Mouse (Mus musculus) c-Kit-positive CD71-positive TER-119-positive erythroid progenitor cells, embryonic 14.5 days (primary cell): ENCODE measurements around the gene Rps18.
A peak's percentile ranks its signal among the peaks of the same experiment; 100 is the strongest.
"Not testable (repeated sequence)": the region's sequence is repeated elsewhere in the genome, so short reads cannot be mapped to it uniquely, and the experiment has no call there.

ENCODE experiments used
- DNase-seq: peaks from one replicate; pipeline ENCODE4 v3.0.0-alpha.2; 2013; ENCODE audit warnings: low spot score

Gene Rps18

DNA sequence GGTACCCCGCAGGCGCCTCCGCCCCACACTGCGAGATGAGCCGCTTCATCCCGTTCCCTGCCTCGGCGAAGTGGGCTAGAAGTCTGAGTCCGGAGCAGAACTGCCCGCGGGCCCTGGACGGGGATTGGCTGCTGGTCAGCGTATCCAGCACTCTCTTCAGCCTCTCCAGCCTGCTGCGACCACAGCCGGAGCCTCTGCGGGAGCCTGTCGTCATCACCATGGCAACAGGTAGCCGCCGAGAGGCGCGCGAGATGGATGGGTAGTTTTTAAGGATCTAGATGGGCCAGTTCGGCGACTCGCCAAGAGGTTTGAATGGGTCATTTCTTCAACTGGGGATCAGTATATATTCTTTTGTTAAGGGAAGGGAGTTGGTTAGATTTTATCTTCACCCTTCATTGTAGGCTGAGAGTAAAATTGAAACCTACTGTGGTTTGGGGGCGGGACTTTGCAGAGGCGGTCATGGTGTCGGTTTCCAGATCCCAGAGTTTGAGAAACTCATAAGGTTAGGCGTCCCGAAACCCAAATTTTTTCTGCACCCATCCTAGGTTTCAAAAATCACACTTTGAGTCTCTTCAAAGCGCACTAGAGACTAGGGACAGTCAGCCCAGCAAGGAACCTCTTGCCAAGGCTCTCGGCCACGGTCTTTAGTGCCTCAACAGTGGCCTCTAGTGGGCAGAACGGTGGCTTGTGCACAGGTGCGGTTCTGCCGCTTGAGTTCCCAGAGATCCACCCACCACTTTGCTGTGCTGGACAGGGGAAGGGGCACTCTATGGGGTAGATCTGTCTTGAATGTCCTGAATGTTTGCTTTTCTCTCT, 35.3 kb downstream of the Rps18 start:
- DNase-seq, result peak; percentile 88

DNA sequence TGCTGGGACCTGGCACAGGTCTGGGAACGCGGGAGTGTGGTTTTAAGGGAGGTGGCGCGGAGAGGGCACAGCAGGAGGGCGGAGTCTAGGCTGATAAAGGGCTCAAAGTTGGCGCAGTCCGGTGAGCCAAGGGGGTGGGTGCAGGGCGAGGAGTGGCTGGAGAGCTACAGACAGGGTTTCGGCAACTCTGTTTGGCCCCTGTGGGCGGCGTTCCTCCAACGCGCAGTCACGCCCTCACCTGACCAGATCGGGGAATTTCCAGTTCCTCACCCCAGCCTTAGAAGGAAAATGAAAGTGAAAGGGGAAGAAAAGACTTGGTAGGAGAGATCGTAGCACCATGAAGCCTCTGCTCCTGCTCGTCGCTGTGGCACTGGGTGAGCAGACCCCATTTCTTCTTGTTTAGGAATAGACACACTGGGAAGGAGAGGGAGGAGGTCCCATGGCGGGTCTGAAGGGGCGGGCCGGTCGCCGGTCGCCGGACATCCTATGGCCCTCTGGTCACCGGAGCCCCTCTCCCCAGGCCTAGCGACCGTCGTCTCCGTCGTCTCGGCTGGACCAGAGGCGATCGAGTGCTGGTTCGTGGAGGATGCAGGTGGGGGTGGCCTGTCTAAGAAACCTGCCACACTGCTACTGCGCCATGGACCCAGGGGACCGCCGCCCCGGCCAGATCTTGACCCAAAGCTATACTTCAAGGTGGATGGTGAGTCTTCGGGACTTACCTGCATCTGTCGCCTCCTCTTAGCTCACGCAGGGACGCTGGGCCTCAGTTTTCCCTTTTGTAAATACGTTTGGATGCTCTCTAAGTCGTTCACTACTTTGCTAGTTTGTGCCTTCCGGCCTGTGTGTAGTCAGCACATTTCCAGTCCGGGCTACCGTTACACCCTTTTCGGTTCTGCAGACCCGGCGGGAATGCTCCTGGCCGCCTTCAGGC, 36.2 kb downstream of the Rps18 start:
- DNase-seq, result peak; percentile 86

DNA sequence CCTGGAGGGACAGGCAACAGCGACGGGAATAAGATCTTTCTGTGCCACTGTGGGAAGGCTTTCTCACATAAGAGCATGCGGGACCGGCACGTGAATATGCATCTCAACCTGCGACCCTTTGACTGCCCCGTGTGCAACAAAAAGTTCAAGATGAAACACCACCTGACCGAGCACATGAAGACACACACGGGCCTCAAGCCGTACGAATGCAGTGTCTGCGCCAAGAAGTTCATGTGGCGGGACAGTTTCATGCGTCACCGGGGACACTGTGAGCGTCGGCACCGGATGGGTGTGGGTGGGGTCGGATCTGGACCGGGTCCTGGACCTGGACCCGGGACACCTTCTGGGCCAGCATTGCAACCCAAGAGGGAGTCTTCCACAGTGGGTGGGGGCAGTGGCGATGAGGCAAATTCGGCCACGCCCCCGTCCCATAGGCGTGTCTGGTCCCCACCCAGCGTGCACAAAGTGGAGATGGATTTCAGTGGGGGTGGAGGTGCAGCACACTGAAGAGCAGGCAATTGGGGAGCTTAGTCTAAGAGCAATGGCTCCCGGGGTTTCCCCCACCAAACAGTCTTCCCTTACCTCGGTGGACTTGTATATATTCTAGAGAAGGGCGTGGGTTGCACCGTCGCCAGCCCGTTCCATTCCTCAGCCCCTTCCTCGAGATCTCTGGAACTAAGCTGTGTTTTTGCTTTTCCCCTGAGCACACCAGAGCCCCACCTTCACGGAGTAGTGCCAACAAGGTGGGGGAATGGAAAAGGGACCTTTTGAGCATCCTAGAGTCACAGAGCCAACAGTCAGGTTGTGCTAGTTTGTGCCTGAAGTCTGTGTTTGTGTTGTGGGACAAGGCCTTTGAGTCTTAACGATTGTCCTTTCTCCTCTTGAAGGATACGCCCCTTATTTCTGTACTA, 37.3 kb downstream of the Rps18 start:
- peak; percentile 54 for DNase-seq

DNA sequence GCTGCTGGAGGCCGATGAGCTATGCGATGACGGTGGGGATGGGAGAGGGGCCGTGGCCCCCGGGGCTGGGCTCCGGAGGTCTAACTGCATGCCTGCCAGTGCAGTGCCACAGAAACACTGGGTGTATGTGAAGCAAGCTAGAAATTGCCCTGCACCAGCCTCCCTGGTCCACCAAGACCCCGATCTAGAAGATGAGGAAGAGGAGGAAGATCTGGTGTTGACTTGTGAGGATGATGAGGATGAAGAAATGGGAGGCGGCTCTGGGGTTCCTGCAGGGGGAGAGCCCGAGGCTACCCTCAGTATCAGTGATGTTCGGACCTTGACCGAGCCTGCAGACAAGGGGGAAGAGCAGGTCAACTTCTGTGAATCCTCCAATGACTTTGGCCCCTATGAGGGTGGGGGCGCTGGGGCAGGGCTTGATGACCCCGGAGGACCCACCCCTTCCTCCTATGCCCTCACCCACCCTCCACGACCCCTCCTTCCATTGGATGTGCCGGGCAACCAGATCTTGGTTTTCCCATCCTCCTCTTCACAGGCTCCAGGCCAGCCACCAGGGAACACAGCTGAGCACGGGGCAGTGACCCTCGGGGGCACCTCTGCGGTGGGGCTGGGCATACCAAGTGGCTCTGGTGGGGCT, 38.0 kb downstream of the Rps18 start:
- DNase-seq, result no peak

DNA sequence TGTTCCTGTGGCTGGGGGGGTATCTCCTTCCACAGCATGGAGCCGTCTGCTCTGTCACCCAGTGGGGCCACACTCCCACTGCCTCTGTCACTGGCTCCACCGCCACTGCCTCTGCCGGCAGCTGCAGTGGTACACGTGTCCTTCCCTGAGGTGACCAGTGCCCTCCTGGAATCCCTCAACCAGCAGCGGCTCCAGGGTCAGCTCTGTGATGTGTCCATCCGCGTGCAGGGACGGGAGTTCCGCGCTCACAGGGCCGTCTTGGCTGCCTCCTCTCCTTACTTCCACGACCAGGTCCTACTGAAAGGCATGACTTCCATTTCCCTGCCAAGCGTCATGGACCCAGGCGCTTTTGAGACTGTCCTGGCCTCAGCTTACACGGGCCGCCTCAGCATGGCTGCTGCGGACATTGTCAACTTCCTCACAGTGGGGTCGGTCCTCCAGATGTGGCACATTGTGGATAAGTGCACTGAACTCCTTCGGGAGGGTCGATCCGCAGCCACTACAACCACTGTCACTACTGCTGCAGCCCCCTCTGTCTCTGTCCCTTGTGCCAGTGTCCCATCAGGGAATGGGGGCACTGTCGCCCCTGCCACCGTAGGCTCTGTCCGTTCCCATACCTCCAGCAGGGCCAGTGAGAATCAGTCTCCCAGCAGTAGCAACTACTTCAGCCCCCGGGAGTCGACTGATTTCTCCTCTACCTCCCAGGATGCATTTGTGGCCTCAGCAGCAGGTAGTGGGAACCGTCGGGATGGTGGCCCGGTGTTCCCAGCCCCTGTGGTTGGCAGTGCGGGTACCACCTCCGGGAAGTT, 38.8 kb downstream of the Rps18 start:
- no peak for DNase-seq

DNA sequence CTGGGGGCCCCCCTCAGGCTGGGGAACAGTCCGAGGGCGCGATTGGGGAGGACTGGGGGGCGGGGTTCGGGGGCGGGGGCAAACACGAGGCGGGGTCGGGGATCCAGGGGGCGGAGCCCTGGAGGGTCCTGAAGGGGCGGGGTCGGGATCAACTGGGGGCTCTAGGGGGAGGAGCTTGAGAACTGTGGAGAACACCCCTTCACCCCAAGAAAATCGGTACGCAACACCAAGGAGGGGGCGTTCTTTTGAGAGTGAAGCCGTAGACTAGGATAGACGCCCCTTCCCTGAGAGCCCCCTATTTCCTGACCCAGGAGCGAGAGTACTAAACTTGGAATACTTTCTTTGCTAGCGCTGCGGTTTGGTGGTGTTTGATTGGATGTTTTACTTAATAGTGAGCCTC, 39.5 kb downstream of the Rps18 start:
- DNase-seq, result no peak

DNA sequence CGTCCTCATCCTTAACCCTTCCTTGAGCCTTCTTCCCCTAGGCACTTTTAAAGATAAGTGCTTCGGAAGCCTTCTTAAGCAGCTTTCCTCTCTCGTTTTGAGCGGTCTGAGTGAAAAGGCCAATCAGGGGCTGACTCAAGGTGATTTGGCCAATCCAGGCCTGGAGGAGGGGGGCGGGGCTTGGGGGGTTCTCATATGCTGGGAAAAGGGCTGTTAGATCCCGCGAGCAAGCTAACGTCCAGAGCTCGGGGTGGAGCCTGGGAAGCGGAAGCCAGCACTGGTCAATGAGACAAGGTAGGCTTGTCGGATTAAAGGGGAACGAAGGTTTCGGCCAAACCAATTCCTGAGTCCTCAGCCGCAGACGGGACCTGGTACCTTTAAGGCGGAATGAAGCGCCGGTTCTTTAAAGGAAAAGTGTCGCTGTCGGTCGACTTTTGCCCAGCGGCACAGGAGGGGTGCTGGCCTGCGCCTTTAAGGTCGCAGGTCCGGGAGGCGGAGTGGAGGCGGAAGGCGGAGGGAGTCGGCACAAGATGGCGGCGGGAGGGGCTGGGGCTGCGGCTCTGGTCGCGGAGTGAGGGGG, 40.0 kb downstream of the Rps18 start, which contains the start of the genes Tapbp and Zbtb22:
Gene Tapbp, plus strand, starts transcription at position 229 of the 580 bp plus-strand sequence.
Gene Zbtb22, plus strand, starts transcription at position 234 of the 580 bp plus-strand sequence.
- peak; percentile 97 for DNase-seq

DNA sequence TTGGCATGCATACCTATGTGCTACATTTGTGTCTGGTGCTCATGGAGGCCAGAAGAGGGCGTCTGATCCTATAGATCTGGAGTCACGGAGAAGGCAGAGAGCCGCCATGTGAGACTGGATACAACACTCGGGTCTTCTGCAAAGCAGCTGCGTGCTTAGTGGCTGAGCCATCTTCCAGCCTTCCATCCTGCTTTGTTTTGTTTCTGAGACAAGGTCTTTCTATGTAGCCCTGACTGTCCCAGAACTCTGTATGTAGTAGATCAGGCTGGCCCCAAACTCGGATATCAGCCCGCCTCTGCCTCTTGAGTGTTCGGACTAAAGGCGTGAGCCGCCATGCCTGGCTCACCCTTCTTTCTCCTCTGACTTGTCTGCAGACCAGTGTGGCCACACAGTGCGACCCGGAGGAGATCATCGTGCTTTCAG, 40.8 kb downstream of the Rps18 start:
- DNase-seq, result peak; percentile 32

DNA sequence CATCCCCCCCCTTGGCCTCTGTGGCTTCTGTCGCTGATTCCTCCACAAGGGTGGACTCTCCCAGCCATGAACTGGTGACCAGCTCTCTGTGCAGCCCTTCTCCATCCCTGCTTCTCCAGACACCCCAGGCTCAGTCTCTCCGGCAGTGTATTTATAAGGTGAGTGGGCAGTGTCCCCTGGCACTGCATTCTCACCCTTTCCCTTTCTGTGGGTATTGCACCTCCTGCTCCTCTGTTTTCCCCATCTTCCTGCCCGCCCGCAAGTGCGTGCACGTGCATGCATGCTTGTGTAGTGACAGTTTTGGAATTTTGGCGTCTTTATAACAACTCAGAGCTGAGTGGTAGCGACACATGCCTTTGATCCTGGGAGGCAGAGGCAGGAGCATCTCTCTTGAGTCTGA, 41.9 kb downstream of the Rps18 start:
- no peak for DNase-seq

DNA sequence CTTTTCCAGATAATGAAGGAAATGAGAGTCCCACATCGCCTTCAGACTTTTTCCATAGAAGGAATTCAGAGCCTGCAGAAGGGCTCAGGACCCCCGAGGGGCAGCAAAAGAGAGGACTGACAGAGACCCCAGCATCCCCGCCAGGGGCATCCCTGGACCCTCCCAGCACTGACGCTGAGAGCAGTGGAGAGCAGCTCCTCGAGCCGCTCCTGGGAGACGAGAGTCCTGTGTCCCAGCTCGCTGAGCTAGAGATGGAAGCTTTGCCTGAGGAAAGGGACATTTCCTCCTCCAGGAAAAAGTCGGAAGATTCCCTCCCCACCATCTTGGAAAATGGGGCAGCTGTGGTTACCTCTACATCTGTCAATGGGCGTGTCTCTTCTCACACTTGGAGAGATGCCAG, 42.5 kb downstream of the Rps18 start:
- no peak for DNase-seq

DNA sequence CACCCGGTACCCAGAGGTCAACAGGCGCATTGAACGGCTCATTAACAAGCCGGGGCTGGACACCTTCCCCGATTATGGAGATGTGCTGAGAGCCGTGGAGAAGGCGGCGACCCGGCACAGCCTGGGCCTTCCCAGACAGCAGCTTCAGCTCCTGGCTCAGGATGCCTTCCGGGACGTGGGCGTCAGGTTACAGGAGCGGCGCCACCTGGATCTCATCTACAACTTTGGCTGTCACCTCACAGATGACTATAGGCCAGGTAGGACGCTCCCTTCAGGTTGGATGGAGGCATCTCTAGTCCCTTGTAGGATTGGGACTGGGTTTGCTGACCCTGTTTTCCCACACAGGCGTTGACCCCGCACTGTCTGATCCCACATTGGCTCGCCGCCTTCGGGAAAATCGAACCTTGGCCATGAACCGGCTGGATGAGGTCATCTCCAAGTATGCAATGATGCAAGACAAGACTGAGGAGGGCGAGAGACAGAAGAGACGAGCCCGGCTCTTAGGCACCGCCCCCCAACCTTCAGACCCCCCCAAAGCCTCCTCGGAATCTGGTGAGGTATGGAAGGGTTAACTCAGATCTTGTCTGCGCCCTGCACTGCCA, 43.9 kb downstream of the Rps18 start:
- no peak for DNase-seq

DNA sequence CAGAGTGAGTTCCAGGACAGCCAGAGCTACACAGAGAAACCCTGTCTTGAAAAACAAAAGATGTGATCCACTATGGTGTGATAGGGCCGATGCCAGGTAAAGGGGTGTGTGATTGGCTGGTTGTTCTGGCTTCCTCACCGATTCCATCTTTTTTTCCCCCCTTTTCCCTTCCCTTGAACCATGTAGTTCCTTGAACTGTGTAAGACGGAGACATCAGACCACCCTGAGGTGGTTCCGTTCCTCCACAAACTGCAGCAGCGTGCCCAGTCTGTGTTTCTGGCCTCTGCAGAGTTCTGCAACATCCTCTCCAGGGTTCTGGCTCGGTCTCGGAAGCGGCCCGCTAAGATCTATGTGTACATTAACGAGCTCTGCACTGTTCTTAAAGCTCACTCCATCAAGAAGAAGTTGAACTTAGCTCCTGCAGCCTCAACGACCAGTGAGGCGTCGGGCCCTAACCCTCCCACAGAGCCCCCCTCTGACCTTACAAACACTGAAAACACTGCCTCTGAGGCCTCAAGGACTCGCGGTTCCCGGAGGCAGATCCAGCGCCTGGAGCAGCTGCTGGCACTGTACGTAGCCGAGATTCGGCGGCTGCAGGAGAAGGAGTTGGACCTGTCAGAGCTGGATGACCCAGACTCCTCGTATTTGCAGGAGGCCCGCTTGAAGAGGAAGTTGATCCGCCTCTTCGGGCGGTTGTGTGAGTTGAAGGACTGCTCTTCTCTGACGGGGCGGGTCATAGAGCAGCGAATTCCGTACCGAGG, 44.6 kb downstream of the Rps18 start:
- DNase-seq, result no peak

DNA sequence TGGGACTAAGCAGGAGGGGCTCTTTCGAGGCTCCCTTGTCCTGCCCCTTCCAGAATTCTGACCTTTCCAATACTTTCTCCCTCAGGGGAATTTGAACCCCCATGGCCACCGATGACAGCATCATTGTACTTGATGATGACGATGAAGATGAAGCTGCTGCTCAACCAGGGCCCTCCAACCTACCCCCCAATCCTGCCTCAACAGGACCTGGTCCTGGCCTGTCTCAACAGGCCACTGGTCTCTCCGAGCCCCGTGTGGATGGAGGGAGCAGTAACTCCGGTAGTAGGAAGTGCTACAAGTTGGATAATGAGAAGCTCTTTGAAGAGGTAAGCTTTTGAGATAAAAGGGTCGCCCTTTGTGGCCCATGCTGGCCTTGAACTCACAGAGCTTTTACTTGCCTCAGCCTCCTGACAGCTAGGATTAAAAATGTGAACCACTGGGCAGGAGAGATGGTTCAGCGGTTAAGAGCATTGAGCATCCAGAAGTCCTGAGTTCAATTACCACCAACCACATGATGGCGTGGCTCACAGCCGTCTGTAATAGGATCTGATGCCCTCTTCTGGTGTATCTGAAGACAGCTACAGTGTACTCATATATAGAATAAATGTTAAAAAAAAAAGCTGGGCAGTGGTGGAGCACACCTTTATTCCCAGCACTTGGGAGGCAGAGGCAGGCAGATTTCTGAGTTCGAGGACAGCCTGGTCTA, 45.3 kb downstream of the Rps18 start:
- no peak for DNase-seq

DNA sequence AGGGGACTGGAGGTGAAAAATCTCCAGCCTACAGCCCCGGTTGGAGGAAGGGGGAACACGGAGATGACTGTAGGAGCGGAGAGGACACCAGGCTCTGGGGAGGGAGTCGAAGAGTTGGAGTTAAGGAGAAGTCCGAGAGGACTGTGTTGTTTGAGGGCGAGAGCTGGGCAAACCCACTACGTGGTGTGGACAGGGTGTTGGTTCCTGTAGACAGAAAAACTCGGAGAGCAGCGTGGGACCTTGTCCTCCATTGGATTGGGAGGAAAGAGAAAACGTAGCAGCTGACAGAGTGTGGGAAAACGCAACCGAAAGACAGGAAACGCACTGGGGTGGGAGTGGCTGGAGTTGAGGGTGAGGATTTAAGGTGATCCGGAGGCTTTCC, 45.9 kb downstream of the Rps18 start:
- DNase-seq, result peak; percentile 36

DNA sequence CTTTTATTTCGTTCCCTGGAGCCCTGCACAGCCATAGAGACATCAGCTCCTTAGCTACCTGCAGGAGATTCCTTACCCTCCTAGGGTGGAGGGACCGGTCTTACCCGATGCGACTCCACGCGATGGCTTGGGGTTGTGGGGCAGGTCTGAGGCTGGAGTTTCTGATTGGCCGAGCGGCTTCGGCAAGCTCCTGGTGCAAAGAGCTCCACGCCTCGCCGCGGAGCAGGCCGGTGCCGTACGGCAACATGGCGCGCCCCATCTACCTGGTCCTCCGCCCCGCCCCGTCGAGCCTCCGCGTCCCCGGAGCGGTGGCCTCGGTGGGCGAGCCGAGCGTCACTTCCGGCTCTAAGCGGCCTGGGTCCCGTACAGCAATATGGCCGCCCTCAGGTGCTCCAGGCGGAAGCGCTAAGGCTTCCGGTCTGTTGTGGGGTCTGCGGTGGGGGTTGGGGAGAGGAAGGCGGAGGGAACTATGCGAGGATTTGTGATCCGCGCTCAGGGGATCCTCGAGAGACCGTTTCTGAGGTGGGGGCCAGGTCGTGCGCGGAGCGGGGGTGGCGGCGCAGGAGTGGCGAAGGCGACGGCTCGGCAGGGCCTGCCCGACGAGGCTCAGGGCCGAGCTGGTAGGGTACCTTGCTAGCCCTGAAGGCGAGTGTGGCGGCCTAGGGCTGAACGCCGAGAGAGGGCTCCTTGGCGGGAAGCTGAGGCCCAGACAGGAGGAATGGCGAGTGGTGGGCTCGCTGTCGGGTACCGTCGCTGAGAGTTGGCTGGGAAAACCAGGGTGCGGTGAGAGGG, 46.5 kb downstream of the Rps18 start, which contains the start of gene Daxx:
Gene Daxx, plus strand, starts transcription at position 338 of the 792 bp plus-strand sequence.
- peak; percentile 94 for DNase-seq

DNA sequence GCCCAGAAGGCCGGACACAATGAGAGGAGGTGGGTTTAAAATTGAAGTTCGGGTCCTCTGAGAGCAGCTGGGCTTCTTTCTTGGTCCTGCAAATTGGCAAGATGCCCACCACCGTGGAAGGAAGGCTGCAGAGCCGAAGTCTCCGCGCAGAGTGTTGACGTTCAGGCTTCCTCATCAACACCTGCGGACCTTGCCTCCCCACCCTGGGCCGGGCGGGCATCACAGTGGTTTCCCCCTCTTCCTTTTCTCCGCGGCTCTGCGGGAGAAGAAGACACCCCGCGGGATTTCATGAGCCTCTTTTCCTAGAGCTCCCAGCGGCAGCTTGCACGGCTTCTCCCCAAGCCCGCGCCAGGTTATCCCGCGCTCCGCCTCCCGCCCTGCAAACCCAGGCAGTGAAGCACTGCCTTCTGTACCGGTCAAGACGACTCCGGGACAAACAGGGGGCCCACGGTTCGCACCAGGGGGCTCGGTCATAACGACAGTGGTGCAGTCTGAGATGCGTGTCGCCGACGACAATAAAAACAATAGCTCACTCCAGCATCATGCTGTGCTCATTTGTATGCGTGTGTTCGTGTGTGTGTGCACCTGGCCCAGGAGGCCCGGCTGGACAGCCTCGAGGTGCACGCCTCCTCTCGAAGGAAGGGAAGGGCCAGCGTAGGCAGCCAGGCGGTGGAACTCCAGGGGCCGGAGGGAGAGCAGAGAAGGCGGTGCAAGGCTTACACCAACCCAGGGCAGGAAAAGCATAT, 47.3 kb downstream of the Rps18 start:
- no peak for DNase-seq

DNA sequence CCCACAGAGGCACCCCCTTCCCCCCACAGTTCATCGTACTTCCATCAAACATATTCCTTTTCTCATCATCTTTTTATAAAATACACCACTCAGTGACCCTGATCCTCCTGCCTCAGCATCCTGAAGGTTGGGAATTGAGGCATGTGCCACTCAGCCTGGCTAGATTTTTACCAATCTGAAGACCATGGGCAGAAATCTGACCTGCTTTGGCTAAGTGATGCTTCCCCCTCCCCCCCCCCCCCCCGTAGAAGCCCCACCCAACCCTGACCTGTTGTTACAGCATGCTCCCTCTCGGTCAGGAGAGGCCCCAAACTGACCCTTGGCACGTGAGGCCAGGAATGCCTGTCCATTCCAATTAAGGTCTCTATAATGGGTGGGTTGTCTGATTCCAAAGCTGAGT, 51.0 kb downstream of the Rps18 start, which contains the start of gene Platr17:
Gene Platr17, plus strand, starts transcription at position 301 of the 400 bp plus-strand sequence.
- not testable (repeated sequence) for DNase-seq
